Mouse (Mus musculus): Measurements from ENCODE around the gene Foxj2.

Gene Foxj2

DNA sequence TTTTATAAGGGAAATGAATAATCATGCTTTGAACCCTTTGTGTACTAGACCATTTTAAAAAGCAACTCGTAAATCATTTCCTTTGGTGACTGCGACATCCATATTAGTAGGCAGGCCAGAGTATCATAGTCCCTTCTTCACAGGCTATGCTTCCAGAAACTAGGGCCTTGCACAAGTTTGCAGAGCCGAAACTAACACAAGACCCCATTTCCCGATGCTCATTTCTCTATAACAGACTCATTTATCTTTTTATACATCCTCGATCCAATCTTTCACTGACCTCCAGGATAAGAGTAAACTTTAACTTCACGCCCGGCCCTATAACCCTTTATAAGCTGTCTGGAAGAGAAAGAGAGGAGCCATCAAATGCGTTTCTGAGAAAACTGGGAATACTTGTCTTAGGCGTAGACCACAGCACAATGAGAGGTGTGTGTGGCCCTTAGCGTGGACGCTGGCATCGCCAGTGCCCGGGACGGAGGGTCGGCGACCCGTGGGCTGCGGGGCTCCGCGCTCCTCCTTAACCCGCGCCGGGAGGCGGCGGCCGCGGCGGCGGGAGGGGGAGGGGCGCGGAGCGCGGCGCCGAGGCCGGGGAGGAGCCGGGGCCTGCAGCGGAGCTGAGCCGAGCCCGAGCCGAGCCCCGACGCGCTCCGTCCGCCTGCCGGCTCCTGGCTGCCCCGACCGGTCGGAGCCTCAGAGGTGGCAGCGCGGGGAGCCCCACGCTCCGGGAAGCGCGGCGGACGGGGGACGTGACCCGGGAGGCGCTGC lies at the start of gene Foxj2:
Gene Foxj2 (plus strand): TSS at position 609 of the 765 bp plus-strand sequence.
- DNase-seq (ENCODE audit: extremely low read depth, low read depth): no peak

GRCm38 (mm10) chr6:122770760-122771315 lies 48.9 kb upstream of the Foxj2 start:
- DNase-seq (ENCODE audit: extremely low read depth, low read depth): no peak

- no peak for DNase-seq (ENCODE audit: extremely low read depth, low read depth)
These were observed 47.0 kb upstream of the Foxj2 start for GRCm38 (mm10) chr6:122772701-122773100.

DNA sequence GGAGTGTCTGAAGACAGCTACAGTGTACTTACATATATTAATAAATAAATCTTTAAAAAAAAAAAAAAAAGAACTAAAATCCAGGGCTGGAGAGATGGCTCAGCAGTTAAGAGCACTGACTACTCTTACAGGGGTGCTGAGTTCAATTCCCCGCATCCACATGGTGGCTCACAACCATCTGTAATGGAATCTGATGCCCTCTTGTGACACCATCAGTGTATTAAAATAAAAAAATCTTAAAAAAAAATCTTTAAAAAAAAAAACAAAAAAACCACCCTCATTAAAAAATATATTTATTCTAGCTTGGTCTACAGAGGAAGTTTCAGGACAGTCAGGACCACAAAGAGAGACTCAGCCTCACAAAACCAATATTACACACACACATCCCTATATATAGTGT lies 45.4 kb upstream of the Foxj2 start:
- DNase-seq (ENCODE audit: extremely low read depth, low read depth): no peak

- no peak for DNase-seq (ENCODE audit: extremely low read depth, low read depth)
These were observed 43.7 kb upstream of the Foxj2 start for GRCm38 (mm10) chr6:122776040-122776439.

DNA sequence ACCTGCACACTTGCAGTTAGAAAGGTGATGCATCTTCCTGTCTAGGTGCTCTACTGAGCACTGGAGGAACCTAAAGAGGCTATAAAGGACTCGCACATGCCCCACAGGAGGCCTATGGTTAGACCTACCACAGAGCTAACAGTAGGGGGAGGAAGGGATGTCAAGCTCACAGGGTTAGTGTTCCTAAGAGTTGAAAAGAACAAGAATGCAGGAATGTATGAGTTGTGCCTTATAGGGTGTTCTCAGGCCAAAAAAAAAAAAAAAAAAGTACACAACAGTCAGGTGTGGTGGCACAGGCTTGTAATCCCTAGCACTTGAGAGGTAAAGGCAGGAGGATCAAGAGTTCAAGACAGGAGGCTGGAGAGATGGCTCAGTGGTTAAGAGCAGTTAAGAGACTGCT lies 39.8 kb upstream of the Foxj2 start:
- DNase-seq (ENCODE audit: extremely low read depth, low read depth): no peak

GRCm38 (mm10) chr6:122781167-122781566 lies 38.5 kb upstream of the Foxj2 start:
- DNase-seq (ENCODE audit: extremely low read depth, low read depth): no peak

DNA sequence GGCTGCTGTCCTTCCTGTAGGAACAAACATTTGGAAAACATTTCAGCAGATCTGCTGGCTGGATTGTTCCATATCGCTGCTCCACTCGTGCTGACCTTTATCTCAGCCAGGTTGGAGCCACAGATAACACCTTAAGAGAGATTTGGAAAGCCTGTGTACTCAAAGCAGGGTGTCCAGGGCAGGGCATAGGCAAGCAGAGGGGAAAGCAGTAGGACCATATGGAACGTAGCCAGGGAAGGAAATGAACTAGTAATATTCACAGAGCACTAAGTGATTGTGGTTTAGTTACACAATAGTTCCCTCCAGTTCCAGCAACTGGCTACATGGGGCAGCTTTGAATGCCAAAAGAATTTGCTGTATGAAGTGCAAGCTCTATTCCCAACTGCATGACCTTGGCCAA lies 37.5 kb upstream of the Foxj2 start:
- no peak for DNase-seq (ENCODE audit: extremely low read depth, low read depth)

GRCm38 (mm10) chr6:122784866-122785265 lies 34.8 kb upstream of the Foxj2 start:
- DNase-seq (ENCODE audit: extremely low read depth, low read depth): no peak

GRCm38 (mm10) chr6:122786275-122786674 lies 33.4 kb upstream of the Foxj2 start:
- peak; percentile 25 for DNase-seq (ENCODE audit: extremely low read depth, low read depth)

DNA sequence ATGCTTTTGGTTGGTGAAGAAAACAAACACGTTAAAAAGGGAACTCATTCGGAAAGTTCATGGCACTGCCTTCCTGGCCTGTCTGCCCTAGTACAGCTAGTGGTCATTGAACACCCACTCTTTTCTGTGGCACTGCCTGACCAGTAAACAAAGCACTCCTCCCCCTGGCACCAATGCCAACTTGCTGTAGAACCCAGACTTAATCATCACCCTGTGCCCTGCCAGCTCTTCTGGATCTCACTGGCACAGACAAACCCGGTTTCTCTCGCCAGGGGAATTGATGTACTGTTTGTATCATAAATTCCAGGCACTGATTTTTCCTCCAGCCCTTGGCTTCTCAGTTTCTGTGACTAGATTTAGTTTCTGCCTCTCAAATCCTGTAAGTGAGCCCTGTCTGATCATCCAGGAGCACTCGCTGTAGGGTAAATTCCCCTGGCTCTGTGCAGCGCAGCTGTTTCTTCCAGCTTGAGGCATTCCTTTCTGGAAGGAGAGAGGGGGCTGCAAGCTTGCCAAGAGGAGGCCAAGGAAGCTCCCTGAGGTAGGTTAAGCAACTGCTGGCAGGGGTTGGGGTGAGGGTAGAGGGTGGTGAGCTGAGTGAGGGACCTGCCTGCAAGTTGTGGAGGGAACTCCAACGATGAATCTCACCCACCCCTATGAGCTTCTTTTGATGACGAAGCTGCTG lies 24.3 kb upstream of the Foxj2 start:
- no peak for DNase-seq (ENCODE audit: extremely low read depth, low read depth)

GRCm38 (mm10) chr6:122800640-122801300 lies 18.9 kb upstream of the Foxj2 start:
- peak; percentile 71 for DNase-seq (ENCODE audit: extremely low read depth, low read depth)

DNA sequence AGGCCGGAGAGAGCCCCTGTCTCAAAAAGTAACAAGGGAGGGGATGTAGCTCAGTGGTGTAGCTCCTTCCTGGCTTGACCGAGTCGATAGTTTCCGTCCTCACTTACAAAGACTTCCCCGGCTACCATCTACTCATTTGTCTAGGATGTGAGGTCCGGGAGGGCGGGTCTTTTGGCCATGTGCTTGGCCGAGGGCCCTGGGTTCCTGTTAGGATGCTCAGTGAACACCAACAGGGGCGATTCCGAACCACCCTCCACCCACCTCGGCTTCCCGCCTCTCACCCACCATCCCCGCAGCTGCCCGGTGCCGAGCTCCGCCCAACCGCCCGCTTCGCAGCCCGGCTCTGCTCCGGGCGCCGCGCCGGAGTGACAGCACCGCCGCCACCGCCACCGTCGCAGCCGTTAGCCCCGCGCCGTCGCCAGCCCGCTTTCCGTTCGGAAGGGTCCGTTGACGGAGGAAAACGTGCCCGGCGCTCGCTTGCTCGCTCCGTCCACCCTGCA lies 18.4 kb upstream of the Foxj2 start, which contains the start of gene Slc2a3:
Gene Slc2a3 (minus strand): TSS at position 340 of the 500 bp plus-strand sequence.
- no peak for DNase-seq (ENCODE audit: extremely low read depth, low read depth)

DNA sequence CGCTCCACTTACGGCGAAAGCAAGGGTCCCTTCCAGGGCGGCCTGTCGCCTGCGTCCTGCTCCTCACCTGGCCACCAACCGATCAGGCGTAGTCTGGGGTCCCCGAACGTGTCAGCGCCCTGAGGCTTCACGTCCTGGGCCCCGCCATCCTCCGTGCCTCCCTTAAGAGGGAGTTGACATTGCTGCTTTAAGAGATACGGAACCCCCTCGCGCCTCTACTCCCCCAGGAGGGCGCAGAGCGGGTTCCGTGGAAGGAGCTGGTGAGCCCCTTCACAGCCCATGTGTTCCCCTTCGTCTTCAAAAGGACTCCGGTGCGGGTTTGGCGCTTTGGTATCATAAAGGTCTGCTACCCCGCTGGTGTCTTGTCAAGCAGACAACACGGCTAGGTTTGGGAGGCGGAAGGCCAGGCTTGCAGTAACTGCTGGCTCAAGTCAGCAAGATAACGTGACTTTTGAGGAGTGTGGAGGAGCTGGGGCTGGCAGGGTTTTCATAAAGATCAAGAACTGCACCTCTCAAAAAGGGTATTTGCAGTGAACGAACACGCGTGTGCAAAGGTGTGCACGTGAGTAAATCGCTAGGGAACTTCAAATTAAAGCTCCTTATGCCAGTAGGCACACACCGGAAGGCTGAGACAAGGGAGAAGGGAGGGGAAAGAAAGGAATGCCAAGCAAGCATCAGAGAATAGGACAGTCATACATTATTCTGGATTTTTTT lies 17.8 kb upstream of the Foxj2 start:
- peak; percentile 64 for DNase-seq (ENCODE audit: extremely low read depth, low read depth)

DNA sequence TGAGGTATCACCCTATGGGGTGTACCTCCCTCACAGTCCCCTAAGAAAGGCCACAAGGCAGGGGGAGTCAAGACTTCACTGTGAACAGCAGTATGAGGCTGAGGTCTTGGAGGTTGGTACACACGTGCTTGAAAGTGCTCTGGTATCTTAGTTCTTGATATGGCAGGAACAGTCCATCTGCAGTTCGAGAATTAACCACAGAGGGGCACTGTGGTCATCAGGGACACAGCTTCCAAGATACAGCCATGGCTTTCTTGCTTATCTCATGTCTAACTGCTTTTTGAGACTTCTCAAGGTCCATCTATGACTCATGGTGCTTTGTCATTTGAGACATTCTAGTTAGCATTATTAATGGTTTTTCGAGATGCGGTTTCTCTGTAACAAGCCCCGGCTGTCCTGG lies 15.3 kb upstream of the Foxj2 start:
- peak; percentile 92 for DNase-seq (ENCODE audit: extremely low read depth, low read depth)

DNA sequence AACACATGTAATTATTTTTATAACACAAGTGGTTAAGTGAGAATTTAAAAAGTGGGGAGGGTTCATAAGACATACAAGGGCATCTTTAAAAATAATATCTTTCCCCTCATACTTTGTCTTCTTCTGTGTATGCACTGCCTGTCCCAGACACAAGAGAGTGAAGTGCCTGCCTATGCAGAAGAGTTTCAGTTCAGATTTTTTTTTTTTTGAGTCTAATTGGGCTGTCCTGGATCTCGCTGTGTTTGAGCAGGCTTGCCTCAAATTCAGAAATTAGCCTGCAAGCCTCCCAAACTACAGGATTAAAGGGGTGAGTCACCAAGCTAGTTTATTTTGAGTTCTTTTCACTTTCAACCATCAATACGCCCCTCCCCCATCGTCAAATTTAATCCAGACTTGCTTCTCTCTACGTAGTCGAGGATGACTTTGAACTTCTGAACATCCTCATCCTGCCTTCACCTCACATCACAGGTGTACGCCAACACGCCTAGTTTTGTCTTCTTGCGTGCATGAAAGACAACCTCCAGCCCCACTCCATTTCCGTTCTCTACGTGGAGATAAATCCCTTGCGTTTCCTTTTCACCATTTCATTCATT lies 9.6 kb upstream of the Foxj2 start:
- DNase-seq (ENCODE audit: extremely low read depth, low read depth): no peak

- peak; percentile 99 for DNase-seq (ENCODE audit: extremely low read depth, low read depth)
These were observed 9.0 kb upstream of the Foxj2 start for GRCm38 (mm10) chr6:122810615-122811279.

DNA sequence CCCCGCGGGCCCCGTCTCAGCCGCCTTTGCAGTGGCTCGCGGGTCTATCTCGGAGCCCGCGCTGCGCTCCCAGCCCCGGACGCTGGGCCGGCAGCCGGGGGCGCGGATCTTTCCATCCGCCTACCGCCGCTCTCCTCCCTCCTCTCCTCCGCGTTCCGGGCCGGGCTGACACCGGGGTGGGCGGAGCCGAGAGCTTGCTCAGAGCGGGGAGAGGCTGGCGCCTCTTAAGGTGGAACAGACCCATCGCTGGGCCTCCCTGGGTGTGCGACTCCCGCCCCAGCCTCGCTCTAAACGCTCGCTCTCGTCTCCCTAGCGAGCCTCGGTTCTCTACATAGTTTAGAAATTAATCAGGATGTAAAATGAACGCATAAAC lies 8.4 kb upstream of the Foxj2 start:
- peak; percentile 71 for DNase-seq (ENCODE audit: extremely low read depth, low read depth)

GRCm38 (mm10) chr6:122811771-122812600 lies 7.7 kb upstream of the Foxj2 start:
- peak; percentile 58 for DNase-seq (ENCODE audit: extremely low read depth, low read depth)
